Mouse (Mus musculus) midbrain, embryonic 16.5 days (tissue): ENCODE measurements around the gene Hbq1a. TPM values are rescaled to one million over a fixed set of nuclear protein-coding genes. Genes with fewer than 3 reads are reported as not detected.

ENCODE experiments used
- ATAC-seq: fragments of 200-750 bp; cut with Nextera tagmentation; 2 replicates; pipeline ENCODE4 v1.8.0; 2017; ENCODE audit warnings: moderate TSS enrichment
- H3K27ac ChIP-seq: fragments of 300-500 bp; sonication (generic); 2 replicates; pipeline ENCODE4 v1.5.1; 2014; ENCODE audit warnings: mild to moderate bottlenecking, low read length, mixed read lengths
- H3K27me3 ChIP-seq: fragments of 300-500 bp; sonication (generic); 2 replicates; pipeline ENCODE4 v1.6.1; 2014; ENCODE audit warnings: low read depth, low read length, mixed read lengths; ENCODE audit not compliant: control insufficient read depth, insufficient read depth
- H3K36me3 ChIP-seq: fragments of 300-500 bp; sonication (generic); 2 replicates; pipeline ENCODE4 v1.6.1; 2014; ENCODE audit warnings: mild to moderate bottlenecking, low read length, moderate library complexity, mixed read lengths; ENCODE audit not compliant: control insufficient read depth, insufficient read depth
- H3K4me1 ChIP-seq: fragments of 300-500 bp; sonication (generic); 2 replicates; pipeline ENCODE4 v1.6.1; 2014; ENCODE audit warnings: mild to moderate bottlenecking, low read length, mixed read lengths; ENCODE audit not compliant: control insufficient read depth, insufficient read depth
- H3K4me2 ChIP-seq: fragments of 300-500 bp; sonication (generic); 2 replicates; pipeline ENCODE4 v1.6.1; 2014; ENCODE audit warnings: mild to moderate bottlenecking, low read length, mixed read lengths
- H3K4me3 ChIP-seq: fragments of 300-500 bp; sonication (generic); 2 replicates; pipeline ENCODE4 v1.5.1; 2014; ENCODE audit warnings: low read depth, mild to moderate bottlenecking, low read length, moderate library complexity, mixed read lengths
- H3K9ac ChIP-seq: fragments of 300-500 bp; sonication (generic); 2 replicates; pipeline ENCODE4 v1.6.1; 2014; ENCODE audit warnings: low read depth, low read length, mixed read lengths
- H3K9me3 ChIP-seq: fragments of 300-500 bp; sonication (generic); replicated peaks from 2 replicates; pipeline ENCODE4 v1.6.1; 2014; ENCODE audit warnings: mild to moderate bottlenecking, low read length, mixed read lengths; ENCODE audit not compliant: control insufficient read depth, poor library complexity, severe bottlenecking
- WGBS: fragments of 180-500 bp; shearing (Covaris S2); extraction: QIAGEN DNeasy Blood & Tissue Kit; methylation state at CpG from one replicate; pipeline ENCODE4 v1.1.7; 2014; 5-methylcytosine and 5-hydroxymethylcytosine counted together
- polyA plus RNA-seq: library from polyadenylated mRNA; unstranded; fragments of >200 nt; fragmentation: Nextera tagmentation; extraction: Ambion mirVana; gene quantifications from 2 replicates; pipeline ENCODE4 v1.2.1, GENCODE M21; 2015

The Hbq1a gene
- polyA plus RNA-seq, 1 experiment from 2014 or later = 2.0 TPM

- H3K4me1 ChIP-seq = peaks cover 29% of the 10 kb centered on the region
- H3K36me3 ChIP-seq = no peaks in the 10 kb centered on the region
- no peak overlapping the region for H3K9ac ChIP-seq
- H3K4me2 ChIP-seq = no peak overlapping the region
- H3K4me3 ChIP-seq = no peak overlapping the region
- WGBS = 75% methylated on average over 6 of the region's 6 CpGs
- no peak for ATAC-seq
- no peaks in the 10 kb centered on the region for H3K9me3 ChIP-seq
- H3K27ac ChIP-seq = no peak overlapping the region
- H3K27me3 ChIP-seq = no peaks in the 10 kb centered on the region
Observed at GRCm38 (mm10) chr11:32345504-32346297, 45.8 kb downstream of the Hbq1a start.

- Histone ChIP-seq H3K4me2 (peak overlapping the region; percentile 72), H3K9me3 (no peaks in the 10 kb centered on the region), H3K36me3 (no peaks in the 10 kb centered on the region), H3K27ac (peak overlapping the region; percentile 83), H3K4me3 (peak overlapping the region; percentile 72), H3K27me3 (no peaks in the 10 kb centered on the region), H3K4me1 (peaks cover 29% of the 10 kb centered on the region), H3K9ac (peak overlapping the region; percentile 91)
- ATAC-seq = peak; percentile 47
- WGBS = 3% methylated on average over 10 of the region's 10 CpGs
Observed at GRCm38 (mm10) chr11:32347264-32347606, 47.4 kb downstream of the Hbq1a start.

- peak within 1 kb of the TSS; percentile 91 for H3K9ac ChIP-seq
- no peaks in the 10 kb centered on the region for H3K9me3 ChIP-seq
- peaks cover 29% of the 10 kb centered on the region for H3K4me1 ChIP-seq
- peak; percentile 84 for ATAC-seq
- H3K4me2 ChIP-seq = peak within 1 kb of the TSS; percentile 72
- peak within 1 kb of the TSS; percentile 83 for H3K27ac ChIP-seq
- H3K4me3 ChIP-seq = peak within 1 kb of the TSS; percentile 72
- no peaks in the 10 kb centered on the region for H3K27me3 ChIP-seq
- H3K36me3 ChIP-seq = no peaks in the 10 kb centered on the region
- WGBS = under 1% methylated on average over 63 of the region's 86 CpGs
Observed at GRCm38 (mm10) chr11:32347607-32348432, 48.0 kb downstream of the Hbq1a start, which contains the start of gene Sh3pxd2b. TSS of gene Sh3pxd2b (plus strand) at chr11:32347820.

GRCm38 (mm10) chr11:32348433-32349283, 48.8 kb downstream of the Hbq1a start:
- H3K4me3 ChIP-seq = peak overlapping the region; percentile 72
- H3K9me3 ChIP-seq = no peaks in the 10 kb centered on the region
- H3K36me3 ChIP-seq = no peaks in the 10 kb centered on the region
- no peak for ATAC-seq
- WGBS = 13% methylated on average over 9 of the region's 9 CpGs
- peak overlapping the region; percentile 91 for H3K9ac ChIP-seq
- peak overlapping the region; percentile 83 for H3K27ac ChIP-seq
- H3K4me1 ChIP-seq = peaks cover 29% of the 10 kb centered on the region
- no peaks in the 10 kb centered on the region for H3K27me3 ChIP-seq
- peak overlapping the region; percentile 72 for H3K4me2 ChIP-seq

- WGBS = 66% methylated on average over 13 of the region's 13 CpGs
- Histone ChIP-seq H3K9me3 (no peaks in the 10 kb centered on the region), H3K36me3 (no peaks in the 10 kb centered on the region), H3K4me3 (peak overlapping the region; percentile 72; the same call in 1 of the 2 replicates), H3K27ac (peak overlapping the region; percentile 83; the same call in 1 of the 2 replicates), H3K27me3 (no peaks in the 10 kb centered on the region), H3K9ac (peak overlapping the region; percentile 21; the same call in 1 of the 2 replicates), H3K4me1 (peaks cover 29% of the 10 kb centered on the region), H3K4me2 (peak overlapping the region; percentile 72)
- no peak for ATAC-seq
Observed at GRCm38 (mm10) chr11:32349284-32349953, 49.5 kb downstream of the Hbq1a start.

Other genes with a start within 250 kb of the Hbq1a start
- gene Il9r, start 99.8 kb upstream of the Hbq1a start, polyA plus RNA-seq = not detected in 2 replicates
- gene Snrnp25, start 94.7 kb upstream of the Hbq1a start, polyA plus RNA-seq = 37.2 and 41.2 TPM in 2 replicates
- gene Rhbdf1, start 77.8 kb upstream of the Hbq1a start, polyA plus RNA-seq = 18.5 and 24.0 TPM in 2 replicates
- 36.1 and 41.7 TPM in 2 replicates for gene Mpg, start 73.6 kb upstream of the Hbq1a start, polyA plus RNA-seq
- 45.3 and 52.4 TPM in 2 replicates for gene Nprl3, start 32.4 kb upstream of the Hbq1a start, polyA plus RNA-seq
- gene Hba-x, start 23.7 kb upstream of the Hbq1a start, polyA plus RNA-seq = 3.2 and 11.6 TPM in 2 replicates
- 2,278 and 2,570 TPM in 2 replicates for gene Hba-a1, start 16.6 kb upstream of the Hbq1a start, polyA plus RNA-seq
- gene Hbq1b, start 13.1 kb upstream of the Hbq1a start, polyA plus RNA-seq = 1.1 and 1.5 TPM in 2 replicates
- gene Hba-a2, start 3.6 kb upstream of the Hbq1a start, polyA plus RNA-seq = 5,737 and 6,589 TPM in 2 replicates
- 21.6 and 23.4 TPM in 2 replicates for gene Sh3pxd2b, start 47.8 kb downstream of the Hbq1a start, polyA plus RNA-seq
- gene Ubtd2, start 155.3 kb downstream of the Hbq1a start, polyA plus RNA-seq = 43.0 and 46.6 TPM in 2 replicates
- not detected in 2 replicates for gene Efcab9, start 232.0 kb downstream of the Hbq1a start, polyA plus RNA-seq
- 1.2 and 1.7 TPM in 2 replicates for gene Stk10, start 233.2 kb downstream of the Hbq1a start, polyA plus RNA-seq